Mouse (Mus musculus) brain, embryonic 14.5 days (tissue): ENCODE measurements around the gene Tmem74b.

Experiments
- CTCF ChIP-seq: fragments of 200-500 bp; IDR thresholded peaks from 2 replicates; pipeline ENCODE4 v1.5.1; 2012; ENCODE audit warnings: inconsistent platforms, mild to moderate bottlenecking, moderate library complexity, borderline replicate concordance; ENCODE audit not compliant: insufficient read depth, insufficient read length; ENCODE audit errors: extremely low read depth
- POLR2A ChIP-seq: fragments of 200-500 bp; IDR thresholded peaks from 2 replicates; pipeline ENCODE4 v1.6.1; 2012; ENCODE audit warnings: mild to moderate bottlenecking, inconsistent platforms, borderline replicate concordance; ENCODE audit not compliant: poor library complexity, insufficient read depth, insufficient read length, severe bottlenecking; ENCODE audit errors: extremely low read depth

DNA sequence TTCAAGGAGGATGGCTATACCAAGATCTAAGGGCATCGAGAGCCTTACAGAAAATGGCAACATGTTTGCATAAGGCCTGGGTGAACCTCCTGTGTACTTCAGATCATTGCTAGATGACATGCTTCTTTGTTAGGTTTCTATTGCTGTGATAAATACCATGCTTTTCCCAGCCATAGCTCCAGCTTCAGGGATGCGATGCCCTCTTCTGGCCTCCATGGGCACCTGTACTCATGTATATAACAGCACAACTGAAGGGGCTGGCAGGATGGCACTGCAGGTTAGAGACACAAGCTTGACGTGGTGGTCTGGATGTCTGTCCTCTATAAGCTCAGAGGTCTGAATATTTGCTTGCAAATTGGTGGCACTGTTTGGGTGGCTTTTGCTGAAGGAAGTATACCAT is 19.5 kb upstream of the Tmem74b start:
- TF ChIP-seq POLR2A (no peak), CTCF (peak; percentile 65; the same call in 1 of the 2 replicates)
